Mouse (Mus musculus) adrenal gland, adult 18-20 months (tissue): Measurements from ENCODE around the gene Krt222. TPM values are rescaled to one million over a fixed set of nuclear protein-coding genes. Genes with fewer than 3 reads are reported as not detected.
"Not testable (repeated sequence)": the region's sequence is repeated elsewhere in the genome, so short reads cannot be mapped to it uniquely, and the experiment has no call there.

Experiments
- DNase-seq, 2 experiments: peaks; one replicate each; pipeline ENCODE4 v3.0.0; 2021 to 2022; ENCODE audit warnings: low spot score in 2 of 2
- long read RNA-seq, 2 experiments: library from polyadenylated mRNA; stranded (forward); transcript quantifications; one replicate each; pipeline ENCODE4 v2.0.0; 2021
- total RNA-seq, 2 experiments: library from RNA; stranded (reverse); gene quantifications; 1 replicate in 1 of 2; 2 replicates in 1 of 2; pipeline ENCODE4 v1.2.3; 2021

Gene Krt222
- 1 to 10 TPM; 1.3 to 1.7 TPM for total RNA-seq
- long read RNA-seq, experiment 1, partial matches to known transcripts: 0 of 2 reads
- long read RNA-seq, experiment 1, other reads (novel, unspliced or antisense): 1 of 2 reads
- long read RNA-seq, experiment 2, partial matches to known transcripts: 0 of 1 reads
- long read RNA-seq, experiment 2, other reads (novel, unspliced or antisense): 0 of 1 reads

DNA sequence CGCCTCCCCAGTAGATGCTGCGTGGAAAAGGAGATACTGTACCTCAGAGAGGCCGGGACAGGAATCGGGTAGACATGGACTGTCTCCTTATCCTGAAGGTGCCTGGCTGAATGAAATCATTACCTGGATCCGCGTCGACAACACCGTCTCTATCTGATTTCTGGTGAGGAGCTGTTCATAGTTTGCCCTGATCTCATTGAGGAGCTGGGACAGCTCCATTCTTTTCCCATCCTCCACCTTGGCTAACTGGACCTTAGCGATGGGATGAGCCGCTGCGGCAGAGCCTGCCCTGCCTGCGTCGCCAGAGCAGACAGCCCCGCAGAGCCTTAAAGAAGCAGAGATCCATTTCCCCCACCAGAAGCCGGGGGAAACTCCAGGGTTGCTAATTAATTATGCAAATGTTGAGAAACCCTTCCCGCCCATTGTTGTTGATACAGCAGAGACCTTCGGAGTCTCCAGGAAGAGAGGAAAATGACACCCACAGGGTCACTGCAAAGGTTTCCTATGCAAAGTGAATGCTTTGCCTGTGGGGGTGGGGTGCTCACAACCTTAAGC is at the start of gene Krt222:
Gene Krt222, minus strand, starts transcription at position 266 of the 555 bp plus-strand sequence.
- no peak for DNase-seq

DNA sequence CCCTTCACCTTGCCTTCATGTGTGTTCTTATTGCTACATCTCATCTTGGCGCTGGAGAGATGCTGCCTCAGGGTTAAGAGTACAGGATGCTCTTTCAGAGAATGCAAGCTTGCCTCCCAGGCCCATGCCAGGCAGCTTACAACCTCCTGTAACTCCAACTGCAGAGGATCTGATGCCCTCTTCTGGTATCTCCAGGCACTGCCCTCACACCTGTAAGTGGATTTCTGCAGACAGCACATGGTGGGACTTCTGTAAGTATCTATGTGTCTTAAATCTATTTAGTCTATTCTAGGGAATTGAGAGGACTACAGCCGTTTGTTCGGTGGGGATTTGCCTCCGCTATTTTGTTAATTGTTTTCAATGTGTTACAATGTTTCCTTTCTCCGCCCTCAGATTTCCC is 49.0 kb upstream of the Krt222 start:
- DNase-seq: peak in 1 of 2 experiments; percentile 21

DNA sequence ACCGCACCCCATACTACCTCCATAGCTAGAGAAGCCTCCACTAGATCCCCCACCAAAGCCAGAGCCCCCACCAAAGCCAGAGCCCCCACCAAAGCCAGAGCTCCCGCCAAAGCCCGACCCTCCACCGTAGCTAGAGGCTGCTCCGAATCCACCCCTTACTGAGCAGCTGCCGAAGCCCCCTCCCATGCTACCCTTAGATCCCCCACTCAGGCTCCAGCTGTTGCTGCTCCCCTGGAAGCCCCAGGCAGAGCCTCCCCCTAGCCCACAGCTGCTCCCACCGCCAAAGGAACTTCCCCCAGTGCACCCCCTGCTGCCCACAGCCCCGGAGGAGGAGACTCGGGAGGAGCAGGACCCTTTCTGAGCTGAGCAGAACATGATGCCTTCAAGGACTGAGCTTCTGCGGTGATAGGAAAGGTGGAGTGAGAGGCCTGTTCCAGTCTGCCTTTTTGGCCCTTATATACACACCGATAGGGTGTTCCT is 41.0 kb upstream of the Krt222 start, which contains the start of gene Krt24:
Gene Krt24, minus strand, starts transcription at position 430 of the 480 bp plus-strand sequence.
- DNase-seq: no peak

DNA sequence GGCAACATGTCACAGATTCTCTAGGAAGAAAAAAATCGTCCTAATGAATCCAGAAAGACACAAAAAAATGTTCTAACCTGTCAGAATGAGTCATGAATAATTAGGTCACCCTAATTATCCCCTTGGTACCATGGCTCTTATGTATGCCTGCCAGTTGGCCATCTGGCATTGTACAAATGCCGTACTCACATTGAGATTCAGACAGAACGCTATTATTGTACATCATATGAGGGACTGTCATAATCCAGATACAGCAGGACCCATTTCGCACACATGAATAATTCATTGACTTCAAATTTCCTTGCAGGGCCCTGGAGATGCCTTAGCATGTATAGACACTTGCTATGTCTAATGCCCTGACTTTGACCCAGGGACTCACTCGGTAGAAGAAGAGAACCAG is 40.1 kb upstream of the Krt222 start:
- no peak for DNase-seq

DNA sequence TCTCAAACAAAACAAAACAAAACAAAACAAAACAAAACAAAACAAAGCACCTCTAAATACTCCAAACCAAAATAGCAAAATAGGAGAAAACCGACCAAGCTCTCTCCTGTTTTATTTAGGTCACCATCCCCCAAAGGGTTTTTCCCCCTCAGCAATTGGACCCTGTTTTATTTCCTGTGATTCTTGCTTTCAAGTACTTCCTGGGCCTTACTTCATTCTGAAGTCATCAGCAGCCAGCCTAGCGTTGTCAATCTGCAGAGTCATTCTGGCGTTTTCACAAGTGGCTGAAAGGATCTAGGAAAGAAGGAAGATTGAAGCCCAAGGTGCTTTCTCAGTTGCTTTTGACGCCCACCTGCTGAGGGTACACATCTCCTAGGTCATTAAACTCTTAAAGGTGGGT is 39.4 kb upstream of the Krt222 start:
- DNase-seq: no peak

DNA sequence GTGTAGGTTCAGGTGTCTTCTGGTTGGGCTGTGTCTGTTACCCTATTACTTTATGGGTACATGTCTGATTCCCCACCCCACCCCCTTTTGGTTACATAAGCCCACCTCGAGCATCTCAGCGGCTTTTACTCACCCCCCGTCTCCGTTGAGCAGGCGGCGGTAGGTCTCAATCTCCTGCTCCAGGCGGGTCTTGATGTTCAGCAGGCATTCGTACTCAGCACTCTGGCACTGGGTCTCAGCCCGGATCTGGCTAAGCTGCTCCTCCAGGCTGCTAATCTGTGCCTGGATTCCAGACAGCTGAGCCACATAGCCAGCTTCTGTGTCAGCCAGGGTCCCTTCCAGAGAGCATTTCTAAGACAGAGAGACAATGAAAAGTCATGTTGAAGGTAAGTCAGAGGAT is 37.2 kb upstream of the Krt222 start:
- no peak for DNase-seq

DNA sequence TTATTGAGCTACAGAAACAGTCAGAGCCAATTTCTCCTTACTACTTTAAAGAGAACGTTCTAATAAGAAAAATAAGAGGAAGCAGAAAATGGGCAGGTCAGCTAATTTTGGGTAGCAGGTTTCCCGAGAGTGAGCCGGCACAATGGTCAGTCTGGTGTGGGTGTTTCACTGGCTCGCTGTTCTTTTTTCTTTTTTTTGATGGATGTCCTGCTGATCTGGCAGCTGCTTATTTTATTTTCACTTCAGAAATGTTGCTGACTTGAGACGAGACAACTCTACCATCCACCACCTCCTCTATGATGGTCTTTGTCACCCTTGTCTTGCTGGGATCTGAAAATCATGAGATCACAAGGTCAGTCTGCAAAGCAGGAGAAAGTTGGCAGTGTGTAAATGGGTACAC is 36.1 kb upstream of the Krt222 start:
- no peak for DNase-seq

DNA sequence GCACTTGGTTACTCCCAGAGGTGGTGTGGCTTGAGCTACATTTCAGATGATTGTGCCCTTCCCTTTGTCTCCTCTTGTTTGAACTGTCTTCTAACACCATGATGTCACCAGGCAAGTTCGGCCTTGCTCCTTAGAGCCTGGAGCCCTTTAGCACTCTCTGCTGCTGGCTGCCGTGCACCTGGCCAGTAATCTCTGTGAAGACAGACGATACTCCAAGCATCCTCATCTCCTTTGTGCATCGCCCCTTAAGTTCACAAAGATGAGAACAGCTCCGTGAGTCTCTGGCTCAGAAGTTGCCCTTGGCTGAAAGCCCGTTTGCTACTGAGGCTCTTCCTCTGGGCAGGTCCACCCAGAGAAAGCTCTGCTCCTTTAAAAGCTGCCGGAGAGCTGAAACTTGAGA is 32.9 kb upstream of the Krt222 start:
- DNase-seq: no peak

DNA sequence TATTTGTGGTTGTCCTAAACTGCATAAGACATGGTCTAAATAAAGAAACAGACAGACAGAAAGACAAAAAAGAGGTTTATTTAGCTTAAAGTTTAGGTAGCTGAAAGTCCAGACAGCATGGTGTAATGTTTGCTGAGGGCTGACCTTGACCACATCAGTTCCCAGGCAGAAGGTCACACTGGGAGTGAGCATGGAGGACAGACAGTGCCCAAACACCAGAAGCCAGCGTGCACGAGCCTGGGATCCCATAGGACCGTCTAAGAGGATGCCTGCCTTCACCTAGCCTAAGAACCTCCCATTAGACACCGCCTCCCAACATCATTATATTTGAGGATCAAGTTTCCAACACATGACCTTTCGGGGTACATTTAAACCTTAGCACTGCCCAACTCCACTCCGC is 31.7 kb upstream of the Krt222 start:
- no peak for DNase-seq

DNA sequence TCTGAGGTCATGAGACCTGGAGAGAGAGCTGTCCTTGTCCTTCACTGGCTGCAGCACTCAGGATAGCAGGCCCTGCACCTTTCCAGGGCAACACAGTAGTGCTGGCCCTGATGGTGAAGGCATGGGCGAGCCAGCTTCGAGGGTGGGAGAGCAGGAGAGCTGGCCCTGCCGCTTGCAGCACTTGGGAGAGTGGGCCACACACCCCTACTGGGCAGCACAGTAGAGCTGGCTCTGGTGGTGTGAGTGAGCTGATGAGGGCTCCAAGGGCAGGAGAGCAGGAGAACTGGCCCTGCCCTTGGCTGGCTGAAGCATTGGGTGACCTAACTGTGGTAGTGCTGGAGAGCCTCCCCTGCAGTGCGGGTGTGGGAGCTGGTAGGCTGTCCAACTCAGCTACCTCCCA is 28.8 kb upstream of the Krt222 start:
- DNase-seq: no peak

DNA sequence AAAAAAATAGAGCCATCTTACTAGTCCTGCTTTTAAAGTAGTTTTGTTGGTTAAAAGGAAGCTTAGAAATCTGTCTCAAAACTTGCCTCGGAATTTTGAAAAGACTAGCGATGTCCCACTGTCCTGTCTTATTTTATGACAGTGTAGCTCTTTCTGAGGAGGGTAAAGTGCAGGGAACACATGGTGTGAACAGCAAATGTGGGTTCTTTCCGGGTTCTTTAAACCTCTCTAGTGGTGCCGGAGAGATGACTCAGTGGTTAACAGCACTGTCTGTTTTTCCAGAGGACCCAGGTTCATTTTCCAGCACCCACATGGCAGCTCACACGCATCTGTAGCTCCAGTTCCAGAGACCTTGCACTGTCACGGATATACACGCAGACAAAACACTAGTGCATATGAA is 25.3 kb upstream of the Krt222 start:
- no peak for DNase-seq

DNA sequence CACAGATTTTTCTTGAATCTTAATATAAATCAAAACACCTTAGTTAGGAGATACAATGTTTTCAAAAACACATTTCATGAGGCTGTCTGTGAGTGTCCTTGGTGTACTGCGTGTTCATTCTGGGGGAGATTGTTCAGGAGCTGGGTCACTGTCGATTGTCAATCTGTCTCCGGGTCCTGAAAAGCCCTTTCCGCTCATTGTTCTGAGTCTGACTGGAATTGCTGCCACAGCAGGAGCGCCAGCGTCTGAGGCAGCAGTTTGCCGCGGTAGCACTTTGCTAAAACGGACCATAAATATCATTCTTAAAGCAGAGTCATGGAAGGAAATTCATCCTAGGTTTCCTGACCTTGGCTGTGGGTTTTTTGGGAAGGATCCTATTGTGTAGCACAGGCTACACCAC is 21.9 kb upstream of the Krt222 start:
- DNase-seq: no peak

DNA sequence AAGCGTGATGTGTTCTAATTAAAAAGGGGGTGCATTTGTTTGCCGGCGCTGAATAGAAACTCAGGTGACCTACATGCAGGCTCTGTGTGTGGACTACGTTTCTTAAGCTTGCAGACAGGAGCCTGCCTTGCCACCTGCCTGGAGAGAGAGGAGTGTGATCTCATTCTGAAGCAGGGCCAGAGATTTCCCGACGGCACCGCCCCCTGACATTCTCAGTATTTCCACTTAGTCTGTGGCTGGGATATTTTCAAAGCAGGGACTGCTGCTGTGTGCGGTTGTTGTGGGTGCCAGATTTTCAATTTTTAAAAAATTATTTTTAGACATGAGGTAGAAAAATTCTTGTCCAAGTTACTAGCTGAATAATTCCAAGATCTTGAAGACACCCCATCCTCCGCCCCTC is 21.3 kb upstream of the Krt222 start:
- no peak for DNase-seq

DNA sequence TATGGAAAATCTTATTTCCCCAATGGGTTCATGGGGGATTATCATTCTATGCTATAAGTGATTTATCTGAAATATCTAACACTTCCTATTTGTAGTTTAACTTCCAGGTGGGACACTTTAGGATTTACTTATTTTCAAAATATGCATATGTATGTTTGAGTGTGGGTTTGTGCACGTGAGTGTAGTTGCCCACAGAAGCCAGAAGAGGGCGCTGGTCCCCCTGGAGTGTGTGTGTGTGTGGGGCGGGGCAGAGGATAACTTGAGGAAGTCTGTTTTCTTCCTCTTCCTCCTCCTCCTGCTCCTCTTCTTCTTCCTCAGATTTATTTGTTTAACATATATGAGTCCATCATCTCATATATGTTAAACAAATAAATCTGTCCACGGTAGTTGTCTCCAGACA is 12.3 kb upstream of the Krt222 start:
- no peak for DNase-seq

DNA sequence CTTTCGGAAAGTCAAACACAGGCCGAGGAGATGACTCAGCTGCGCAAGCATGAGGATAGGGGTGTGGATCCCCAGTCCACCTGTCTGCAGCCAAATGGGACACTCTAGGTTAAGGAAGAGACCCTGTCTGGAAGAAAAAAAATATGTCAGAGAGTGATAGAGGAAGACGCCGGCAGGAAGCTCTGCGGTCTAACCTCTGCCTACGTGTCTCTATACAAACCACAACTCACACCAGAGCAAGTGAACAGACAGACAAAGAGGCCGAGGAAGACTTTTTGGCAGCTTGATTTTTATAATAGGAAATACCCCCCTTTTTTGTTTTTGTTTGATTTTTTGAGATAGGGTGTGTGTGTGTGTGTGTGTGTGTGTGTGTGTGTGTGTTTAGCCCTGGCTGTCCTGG is 11.4 kb upstream of the Krt222 start:
- DNase-seq: no peak

DNA sequence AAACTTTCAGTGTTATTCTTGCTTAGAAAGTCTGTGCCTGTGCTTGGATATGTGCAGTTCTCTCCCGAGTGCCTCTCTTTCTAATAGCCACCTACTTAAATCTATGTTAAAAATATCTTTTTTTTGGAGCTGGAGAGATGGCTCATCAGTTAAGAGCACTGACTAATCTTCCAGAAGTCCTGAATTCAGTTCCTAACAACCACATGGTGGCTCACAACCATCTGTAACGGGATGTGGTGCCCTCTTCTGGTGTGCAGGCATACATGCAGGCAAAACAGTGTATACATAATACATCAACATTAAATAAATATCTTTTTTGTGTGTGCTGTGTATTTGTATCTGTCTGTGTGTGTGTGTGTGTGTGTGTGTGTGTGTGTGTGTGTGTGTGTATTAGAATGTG is 10.0 kb upstream of the Krt222 start:
- DNase-seq: no peak

DNA sequence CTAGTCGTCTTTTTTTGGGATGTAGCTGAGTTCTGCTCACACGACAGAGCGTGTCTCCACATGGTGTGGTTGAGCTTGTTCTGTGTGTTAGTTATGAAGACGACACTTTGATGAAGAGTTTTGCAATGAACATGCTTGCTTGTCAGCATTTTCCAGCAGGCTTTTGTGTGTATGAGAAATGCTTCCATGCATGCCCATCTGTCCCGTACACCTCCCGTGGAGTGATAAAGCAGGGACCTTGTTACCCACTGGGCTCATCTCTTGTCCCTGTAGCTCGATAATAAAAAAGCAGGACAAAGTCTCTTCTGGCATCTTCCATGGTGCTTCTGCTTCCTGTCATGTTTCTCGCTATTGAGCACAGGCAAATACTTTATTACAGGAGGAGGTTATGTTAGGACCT is 8.8 kb upstream of the Krt222 start:
- DNase-seq: no peak

DNA sequence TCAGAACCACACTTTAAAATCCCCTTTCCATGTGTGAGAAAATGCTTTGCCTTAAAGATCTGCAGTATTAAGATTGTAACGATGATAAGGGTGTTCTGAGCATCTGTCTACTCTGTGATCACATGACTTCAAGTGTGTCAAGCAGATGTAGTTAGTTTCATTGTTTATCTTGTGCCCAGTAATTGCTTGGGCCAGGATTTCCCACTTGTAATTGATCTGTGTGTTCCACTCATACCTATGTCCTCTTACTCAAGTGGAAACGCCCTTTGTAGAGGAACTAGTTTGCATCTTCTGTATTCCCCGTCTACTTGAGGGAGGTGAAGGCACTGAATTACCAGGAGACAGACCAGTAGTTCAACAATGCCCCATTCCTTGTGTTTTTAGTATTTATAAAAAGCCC is 6.8 kb upstream of the Krt222 start:
- DNase-seq: no peak

DNA sequence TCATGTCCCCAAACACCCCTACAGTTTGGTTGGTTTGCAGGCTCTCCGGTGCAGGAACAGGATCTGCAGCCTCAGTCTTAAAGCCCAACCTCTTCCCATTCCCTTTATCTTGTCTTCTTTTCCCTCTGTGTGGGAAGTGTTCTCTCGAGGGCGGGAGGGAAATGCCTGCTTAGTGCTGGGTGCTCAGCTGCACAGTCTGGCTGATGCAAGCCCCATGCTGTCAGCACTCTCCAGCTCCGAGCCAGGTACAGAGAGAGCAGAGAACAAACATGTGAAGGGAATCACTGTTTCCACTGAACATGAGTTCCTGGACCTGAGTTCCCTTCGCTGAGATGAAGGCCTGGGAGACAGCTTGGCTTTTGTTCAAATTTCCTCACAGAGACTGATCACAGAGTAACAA is 6.4 kb upstream of the Krt222 start:
- no peak for DNase-seq

DNA sequence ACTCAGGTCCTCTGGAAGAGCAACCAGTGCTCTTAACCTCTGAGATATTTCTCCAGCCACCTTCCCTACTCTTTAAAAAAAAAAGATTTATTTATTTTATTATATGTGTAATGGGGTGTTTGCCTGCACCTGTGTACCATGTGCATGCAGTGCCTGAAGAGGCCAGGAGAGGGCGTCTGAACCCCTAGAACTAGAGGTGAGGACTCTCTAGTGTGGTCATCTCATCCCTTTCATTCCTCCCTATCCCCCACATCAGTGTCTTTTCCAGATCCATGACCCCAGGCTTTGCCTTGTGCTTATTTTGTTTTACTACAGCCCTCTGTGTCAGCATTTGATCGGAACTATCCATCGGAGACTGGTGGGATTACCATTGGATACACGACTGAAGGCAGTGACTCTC is 5.2 kb upstream of the Krt222 start:
- DNase-seq: peak in 1 of 2 experiments; percentile 29

DNA sequence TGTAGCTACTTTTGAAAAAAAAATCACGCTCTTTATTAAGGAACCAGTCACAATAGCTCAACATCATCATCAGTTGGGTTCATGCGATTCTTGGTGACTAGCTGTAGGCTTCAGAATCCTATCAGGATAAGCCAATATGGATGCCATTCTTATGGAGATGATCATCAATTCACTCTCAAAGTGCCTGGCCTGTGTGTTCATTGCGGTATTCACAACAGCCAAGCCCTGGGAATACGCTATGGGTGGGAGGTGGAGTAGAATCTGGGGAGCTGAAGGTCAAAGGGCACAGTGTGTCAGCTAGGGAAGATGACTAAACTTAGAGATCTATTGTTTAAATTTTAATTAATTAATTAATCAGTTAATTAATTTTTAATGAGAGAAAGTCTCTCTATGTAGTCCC is 4.0 kb upstream of the Krt222 start:
- no peak for DNase-seq

DNA sequence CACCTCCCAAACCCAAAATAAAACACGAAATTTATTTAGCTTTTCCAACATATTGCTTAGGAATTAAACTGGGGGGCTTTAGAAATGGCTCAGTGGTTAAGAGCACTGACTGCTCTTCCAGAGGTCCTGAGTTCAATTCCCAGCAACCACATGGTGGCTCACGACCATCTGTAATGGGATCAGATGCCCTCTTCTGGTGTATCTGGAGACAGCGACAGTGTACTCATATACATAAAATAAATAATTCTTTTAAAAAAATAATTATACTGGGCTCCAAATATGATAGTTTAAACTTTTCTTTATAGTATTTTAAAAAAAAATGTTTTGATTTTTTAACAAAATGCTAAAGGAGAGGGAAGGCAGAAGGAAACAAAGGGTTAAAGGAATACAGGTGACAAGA is 634 bp upstream of the Krt222 start:
- DNase-seq: not testable (repeated sequence)

DNA sequence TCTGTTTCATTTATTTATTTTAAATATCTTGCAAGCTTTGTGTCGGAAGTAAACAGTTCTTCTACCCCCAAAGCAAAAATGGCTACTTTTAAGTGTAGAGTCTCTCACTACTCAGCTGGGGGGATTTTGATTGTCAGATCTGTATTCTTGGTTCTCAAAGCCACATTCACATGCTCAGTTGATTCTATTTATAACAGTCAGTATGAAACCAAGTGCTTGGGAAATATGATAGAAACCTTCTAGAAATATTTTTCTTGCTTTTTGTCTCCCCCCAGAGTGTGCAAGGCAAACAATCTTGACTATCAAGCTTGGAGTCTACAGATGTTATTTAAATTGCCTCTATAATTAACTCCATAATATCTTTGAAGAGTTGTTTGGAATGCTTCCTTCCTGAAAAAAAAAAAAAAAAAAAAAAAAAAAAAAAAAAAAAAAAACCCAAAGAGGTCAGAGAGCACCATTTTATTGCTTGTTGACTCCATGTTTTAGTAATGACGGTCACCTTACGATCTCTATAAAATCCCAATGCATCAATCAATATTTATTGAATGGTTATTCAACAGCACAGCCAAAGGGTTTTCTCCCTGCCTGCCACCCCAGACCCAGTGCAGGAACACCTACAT is 575 bp downstream of the Krt222 start:
- DNase-seq: no peak
